Mouse (Mus musculus) lung, postnatal 36 days (tissue): ENCODE measurements around the gene Med19.

Experiments
- DNase-seq: peaks from one replicate; pipeline ENCODE4 v3.0.0; 2022; ENCODE audit warnings: mixed read lengths

The Med19 gene

DNA sequence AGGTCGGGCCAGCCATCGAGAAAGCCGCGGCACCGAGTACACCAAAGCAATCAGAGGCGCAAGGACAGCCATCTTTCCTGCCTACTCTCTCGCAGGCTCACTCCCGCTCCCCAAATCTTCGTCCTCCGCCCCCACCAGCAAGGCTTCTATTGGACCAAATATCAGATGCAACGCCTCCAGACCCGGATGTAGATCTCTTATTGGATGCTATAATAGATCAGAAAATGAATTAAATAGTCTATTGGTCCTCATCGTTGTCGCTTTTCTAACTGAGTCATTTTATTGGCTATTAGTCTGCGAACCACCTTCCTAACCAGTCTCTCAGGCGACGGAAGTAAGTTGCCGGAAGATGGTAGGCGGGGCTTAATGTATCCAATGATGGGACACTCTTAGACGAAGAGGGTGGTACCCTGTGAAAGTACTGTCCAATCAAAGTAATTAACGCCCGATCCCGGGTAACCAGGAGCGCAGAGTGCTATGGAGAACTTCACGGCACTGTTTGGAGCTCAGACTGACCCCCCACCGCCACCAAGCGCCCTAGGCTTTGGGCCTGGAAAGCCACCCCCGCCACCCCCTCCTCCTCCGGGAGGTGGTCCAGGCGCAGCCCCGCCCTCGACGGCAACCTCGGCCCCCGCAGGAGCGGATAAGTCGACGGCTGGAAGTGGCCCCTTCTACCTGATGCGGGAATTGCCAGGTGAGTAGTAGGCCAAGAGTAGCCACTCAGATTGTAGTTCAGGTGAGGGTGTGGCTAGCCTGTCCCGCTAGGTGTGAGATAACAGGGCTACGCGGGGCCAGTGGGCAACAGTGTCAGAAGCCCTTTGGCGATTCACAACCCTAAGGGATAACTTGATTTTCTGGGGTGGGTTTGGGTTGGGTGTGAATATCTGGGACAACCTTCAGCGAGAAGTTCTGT is at the start of gene Med19, which contains the start of gene Gm28635:
Med19 (plus strand) TSS at position 435 of the 913 bp plus-strand sequence.
Gm28635 (minus strand) TSS at position 74 of the 913 bp plus-strand sequence.
- peak; percentile 99 for DNase-seq

DNA sequence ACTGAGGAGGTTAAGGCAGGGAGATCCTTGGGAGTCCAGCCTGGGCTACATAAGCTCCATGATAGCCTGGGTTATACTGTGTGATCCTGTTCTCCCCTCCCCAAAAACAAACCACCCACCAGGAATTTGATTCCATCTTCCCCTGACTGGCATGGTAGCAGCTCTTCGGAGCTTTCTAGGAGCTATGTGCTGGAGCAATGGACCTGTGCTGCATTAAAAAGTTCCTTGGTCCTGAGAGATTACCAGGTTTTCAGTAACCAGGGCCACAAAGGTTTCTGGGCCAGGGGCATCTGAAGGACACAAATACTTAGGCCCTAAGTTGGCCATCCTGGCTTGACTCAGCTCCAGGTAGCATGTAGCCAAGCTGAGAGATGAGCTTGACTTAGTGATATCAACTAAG is 46.2 kb upstream of the Med19 start:
- DNase-seq, result no peak

DNA sequence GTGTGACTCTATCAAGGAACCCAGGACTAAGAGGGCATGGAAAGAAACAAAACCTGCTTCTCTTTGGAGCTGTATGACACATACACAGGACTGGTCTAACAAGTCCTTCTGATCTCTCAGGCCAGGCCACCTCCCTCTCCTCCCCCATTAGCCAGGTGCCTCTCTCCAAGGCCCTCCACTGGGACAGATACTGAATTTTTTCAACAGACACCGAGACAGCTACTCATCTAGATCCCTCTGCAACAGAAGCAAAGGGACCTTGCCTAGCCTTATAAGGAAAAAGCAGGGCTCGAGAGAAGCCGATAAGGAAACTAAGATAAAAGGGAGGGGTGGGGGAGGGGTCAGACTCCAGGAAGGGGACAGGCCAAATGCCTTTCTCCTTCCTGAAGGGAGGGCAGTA is 45.2 kb upstream of the Med19 start:
- peak; percentile 73 for DNase-seq

DNA sequence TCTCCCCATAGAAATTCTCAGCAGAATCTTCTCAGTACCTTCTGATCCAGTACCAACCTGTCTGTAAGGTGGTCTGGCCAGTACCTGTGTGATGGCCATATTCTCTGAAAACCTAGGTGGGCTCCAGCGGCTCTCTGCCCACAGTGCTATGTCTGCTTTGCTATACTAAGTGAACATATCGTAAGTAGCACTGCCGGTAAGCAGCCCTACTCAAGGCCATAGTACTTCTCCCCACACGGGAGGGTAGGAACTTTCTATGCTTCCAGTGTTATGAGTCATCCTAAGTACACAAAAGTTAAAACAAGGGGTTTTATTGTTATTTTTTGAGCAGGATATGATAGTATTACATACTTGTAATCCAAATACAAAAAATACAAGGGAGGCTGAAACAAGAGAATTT is 44.2 kb upstream of the Med19 start:
- DNase-seq, result peak; percentile 43

DNA sequence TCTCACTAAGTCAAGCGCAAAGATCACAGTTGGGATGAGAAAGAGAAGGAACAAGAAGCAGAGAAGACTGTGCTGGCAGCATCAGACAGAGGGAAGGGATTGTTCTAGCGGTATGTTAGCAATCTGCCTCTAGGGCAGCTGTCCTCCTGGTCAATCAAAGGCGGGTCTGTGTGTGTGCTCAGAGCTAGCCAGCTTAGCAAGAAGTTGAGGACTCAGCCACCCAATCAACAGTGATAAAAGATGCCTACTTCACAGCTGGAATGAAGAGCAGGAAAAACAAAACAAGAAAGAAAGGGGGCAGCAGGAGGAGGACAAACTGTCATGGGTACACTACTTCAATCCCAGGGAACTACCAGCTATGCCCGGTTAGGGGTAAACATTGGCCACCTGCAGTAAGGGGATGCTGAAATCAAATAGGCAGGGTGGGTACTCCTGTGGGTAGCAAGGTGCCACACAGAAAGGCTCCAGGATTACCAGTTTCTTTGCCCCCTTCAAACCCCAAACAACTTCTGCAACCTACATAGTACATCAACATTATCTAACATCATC is 43.2 kb upstream of the Med19 start:
- peak; percentile 41 for DNase-seq

GRCm38 (mm10) chr2:84635611-84636010 is 42.6 kb upstream of the Med19 start:
- peak; percentile 98 for DNase-seq

GRCm38 (mm10) chr2:84636231-84636741 is 41.9 kb upstream of the Med19 start:
- peak; percentile 85 for DNase-seq

GRCm38 (mm10) chr2:84637452-84638165 is 40.6 kb upstream of the Med19 start:
- DNase-seq, result peak; percentile 62

- DNase-seq, result peak; percentile 60
These were observed 39.6 kb upstream of the Med19 start for GRCm38 (mm10) chr2:84638428-84639220.

- DNase-seq, result no peak
These were observed 37.4 kb upstream of the Med19 start for GRCm38 (mm10) chr2:84640833-84641232.

DNA sequence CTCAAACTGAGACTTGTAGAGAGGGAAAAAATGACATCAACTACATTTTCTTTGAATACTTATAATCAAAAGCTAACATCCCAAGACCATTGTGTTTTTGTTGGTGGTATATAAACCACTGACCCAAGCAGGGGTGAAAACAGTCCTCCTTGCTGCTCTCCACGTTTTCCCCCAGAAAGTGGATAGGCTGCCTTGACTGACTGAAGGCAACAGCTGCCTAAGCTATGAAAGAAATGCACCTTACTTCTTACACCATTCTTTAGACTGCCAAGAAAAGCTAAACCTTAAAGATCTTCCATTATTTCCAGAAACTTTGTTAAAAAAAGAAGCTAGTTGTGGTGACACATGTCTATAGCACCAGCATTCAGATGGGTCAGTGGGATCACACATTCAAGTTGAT is 32.1 kb upstream of the Med19 start:
- no peak for DNase-seq

DNA sequence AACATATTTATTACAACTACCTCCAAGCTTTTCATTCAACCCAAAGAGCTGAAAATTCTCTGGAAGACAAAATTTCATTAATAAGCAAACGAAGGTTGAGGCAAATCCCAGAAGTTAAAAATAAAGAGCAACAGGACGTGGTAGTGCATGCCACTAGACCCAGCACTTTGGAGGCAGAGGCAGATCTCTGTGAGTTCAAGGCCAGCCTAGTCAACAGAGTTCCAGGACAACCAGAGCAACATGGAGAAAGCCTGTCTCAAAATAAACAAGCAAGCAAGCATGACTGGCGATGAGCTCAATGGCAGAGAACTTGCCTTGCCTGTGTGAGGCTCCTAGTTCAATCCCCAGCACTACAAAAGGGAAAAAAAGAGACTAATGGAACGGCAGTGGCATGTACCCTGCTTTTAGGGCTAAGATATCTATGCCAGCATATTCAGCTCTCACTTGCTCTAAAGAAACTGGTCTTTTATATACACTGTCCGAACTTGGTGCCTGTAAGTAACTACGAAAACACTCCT is 31.1 kb upstream of the Med19 start:
- no peak for DNase-seq

- no peak for DNase-seq
These were observed 29.8 kb upstream of the Med19 start for GRCm38 (mm10) chr2:84648369-84648768.

- peak; percentile 38 for DNase-seq
These were observed 28.5 kb upstream of the Med19 start for GRCm38 (mm10) chr2:84649674-84650073.

DNA sequence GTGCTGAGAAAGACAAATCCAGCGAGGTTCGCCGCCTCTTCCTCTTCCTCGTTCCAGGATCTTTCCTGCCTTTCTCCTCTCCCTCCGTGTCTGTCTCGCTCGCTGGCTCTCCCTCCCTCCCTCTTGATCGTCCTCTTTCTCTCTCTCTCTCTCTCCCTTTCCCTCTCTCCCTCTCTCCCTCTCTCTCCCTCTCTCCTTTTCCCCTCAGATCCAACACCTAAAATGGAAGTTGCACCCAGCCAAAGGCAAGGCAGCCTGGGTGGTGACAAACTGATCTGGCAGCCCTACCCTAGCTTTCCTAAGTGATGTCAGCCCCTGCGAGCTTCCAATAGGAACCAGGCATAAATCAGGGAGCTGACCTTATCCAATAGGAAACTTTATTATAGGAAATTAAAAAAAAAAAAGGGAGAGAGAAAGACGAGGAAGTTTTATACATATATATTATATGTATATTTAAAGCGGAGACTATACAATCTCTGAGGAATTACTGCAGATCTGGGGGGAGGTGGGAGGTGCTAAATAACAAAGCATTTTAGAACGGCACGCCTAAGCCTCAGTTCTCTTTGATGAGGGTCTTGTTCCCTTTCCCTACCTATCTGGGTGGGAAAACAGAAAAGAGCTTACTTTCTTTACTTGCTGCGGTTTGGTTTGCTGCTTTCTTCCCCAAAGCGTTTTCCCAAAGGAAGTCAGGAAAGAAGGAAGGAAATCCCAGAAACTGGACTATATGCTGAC is 27.6 kb upstream of the Med19 start, which contains the start of gene Ctnnd1:
Ctnnd1 (minus strand) TSS at position 302 of the 732 bp plus-strand sequence.
- DNase-seq, result peak; percentile 93

- DNase-seq, result peak; percentile 56
These were observed 24.8 kb upstream of the Med19 start for GRCm38 (mm10) chr2:84653354-84653753.

GRCm38 (mm10) chr2:84655864-84656263 is 22.3 kb upstream of the Med19 start:
- no peak for DNase-seq

GRCm38 (mm10) chr2:84658806-84659205 is 19.4 kb upstream of the Med19 start, which contains the start of gene Btbd18:
Gene Btbd18, plus strand, starts transcription at chr2:84659079.
- no peak for DNase-seq

DNA sequence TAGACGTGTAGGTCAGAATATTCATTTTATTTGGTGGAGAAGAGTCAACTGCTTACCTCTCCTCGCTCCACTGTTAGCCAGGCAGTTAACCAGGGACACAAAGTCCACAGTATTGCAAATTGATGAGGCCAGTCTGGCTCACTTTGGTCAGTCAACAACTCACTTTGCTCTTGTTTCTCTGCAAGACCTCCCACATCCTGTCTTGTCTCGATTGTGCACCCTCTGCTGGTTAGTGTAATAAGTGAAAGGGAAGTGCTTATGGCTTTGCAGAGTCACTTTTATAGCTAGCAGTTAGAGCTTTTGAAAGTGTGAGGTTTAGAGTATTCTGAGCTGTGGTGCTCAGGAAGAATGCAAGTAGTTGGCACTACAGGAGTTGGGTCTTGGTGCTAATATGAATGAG is 17.9 kb upstream of the Med19 start:
- peak; percentile 89 for DNase-seq

GRCm38 (mm10) chr2:84662866-84663265 is 15.3 kb upstream of the Med19 start:
- DNase-seq, result peak; percentile 82

GRCm38 (mm10) chr2:84666081-84666480 is 12.1 kb upstream of the Med19 start:
- peak; percentile 31 for DNase-seq
